Mouse (Mus musculus) right cerebral cortex, postnatal 14 days (tissue): ENCODE results near the gene Zbtb32.

Experiments used
- DNase-seq: peaks from one replicate; pipeline ENCODE4 v3.0.0; 2022

Zbtb32 gene

DNA sequence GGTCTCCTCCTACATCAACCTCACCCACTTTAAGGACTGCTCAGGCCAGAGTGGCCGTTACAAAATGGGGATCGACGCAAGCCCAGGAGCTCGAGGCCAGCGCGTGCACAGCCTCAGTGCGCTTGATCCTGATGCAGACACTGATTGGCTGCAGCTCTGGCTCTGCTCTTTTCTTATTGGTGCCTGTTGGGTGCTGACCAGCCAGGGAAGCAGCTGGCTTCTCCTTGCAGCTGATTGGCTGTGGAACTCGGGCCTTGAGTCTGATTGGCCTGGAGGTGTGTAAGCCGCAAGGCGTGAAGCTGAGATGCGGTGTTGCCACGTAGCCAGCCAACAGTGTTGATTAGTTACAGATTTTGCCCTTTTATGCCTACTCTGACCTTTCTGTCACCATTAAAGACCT is at the start of gene Zbtb32:
TSS of gene Zbtb32 (minus strand) at position 124 of the 400 bp plus-strand sequence.
- no peak for DNase-seq

DNA sequence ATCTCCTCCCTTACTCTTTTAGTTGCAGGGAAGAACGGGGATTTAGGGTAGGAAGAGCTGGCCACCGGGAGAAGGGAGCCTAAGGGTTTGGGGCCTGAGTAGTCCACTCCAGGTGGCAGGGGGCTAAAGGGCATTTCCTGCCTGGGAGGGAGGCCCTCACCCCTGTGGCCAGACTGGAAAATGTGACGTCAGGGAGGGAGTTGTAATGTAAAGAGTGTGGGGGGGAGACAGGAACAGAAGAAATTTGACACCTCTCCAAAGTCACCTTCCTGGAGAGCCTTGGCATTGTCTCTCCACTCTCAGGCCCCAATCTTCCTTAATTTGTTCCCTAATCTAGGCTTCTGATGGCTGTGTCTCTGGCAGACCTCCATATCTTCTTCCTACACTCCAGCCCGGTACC is 40.4 kb upstream of the Zbtb32 start:
- no peak for DNase-seq

DNA sequence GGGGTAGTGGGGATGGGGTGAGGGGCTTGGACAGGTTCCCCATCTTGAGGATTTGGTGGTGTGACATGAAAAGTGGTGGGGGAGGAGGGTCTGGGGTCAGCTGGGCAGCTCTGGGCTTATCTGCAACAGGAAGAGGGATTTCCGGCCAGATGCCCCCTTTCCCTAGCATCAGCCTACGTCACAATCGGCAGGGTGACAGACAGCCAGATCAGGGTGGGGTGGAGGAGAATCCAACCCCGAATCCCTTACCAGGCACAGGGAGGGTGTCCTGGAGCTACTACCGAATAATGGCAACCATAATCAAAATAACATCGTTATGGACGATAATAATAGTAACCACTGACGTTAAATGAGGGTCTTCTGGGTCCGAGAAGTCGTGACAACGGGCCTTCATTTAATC is 37.7 kb upstream of the Zbtb32 start:
- DNase-seq = no peak

DNA sequence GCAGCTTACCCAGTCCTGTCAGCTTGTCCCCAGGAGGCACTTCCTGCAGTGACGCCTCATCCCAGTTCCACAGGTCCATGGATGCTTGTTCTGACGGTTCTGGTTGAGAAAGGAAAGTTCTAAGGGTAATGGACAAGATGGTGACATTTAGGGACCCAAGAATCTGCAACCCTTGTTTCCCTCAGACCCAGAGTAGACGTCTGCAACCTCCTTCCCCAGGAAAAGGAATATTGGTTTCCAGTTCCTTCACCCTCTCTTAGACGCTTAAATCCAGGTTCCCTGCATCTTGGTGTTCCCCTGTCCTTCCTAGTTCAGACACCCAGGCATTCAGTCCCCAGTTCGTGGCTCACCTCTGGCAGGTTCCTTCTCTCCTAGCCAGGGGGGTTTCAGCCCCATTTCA is 37.0 kb upstream of the Zbtb32 start, which contains the start of gene Etv2:
TSS of gene Etv2 (minus strand) at position 101 of the 400 bp plus-strand sequence.
- DNase-seq = no peak

DNA sequence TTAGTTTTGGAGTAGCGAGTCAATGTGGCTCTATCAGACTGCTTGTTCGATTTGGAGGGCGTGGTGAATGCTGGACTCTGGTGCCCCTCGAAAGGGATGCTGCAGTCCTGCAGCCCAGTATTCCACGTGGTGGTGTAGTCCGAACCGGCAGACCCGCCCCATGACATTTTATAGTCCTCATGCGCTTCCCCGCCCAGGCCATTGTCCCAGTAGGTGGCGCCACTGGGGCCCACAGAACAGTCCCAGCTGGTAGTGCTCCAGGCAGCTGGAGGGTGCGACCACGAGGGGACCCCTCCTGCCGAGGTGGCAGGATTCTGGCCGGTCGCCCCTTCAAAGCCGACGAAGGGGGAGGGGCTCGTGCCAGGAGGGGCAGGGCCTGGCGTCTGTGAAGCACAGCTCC is 35.9 kb upstream of the Zbtb32 start:
- peak; percentile 36 for DNase-seq

DNA sequence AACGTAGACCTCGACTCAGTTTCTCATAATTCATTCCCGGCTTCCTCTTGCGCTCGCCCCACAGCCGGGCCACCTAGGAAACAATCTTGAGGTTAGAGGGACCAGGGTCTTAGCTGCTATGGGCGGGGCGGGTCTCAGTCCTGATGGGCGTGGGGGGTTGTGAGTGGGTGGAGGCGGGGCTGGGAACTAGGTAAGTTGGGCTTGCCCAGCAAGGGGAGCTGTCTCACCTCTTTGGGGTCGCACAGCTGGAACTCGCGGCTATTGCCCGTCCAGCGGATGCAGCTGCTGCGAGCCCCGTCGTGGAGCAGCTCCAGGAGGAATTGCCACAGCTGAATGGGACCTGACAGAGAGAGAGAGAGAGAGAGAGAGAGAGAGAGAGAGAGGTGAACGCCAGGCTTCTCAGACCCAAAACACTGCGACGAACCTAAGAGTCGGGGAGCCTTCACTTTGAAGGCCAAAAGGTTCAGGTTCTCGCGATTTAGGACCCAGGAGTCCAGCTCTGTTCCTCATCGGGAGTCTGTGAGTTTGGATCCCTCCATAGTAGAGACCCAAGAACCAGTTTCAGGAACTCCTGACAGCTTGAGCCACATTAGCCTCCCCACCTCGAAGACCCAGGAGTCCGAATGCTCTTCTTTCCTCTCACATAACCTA is 35.2 kb upstream of the Zbtb32 start:
- DNase-seq = no peak

DNA sequence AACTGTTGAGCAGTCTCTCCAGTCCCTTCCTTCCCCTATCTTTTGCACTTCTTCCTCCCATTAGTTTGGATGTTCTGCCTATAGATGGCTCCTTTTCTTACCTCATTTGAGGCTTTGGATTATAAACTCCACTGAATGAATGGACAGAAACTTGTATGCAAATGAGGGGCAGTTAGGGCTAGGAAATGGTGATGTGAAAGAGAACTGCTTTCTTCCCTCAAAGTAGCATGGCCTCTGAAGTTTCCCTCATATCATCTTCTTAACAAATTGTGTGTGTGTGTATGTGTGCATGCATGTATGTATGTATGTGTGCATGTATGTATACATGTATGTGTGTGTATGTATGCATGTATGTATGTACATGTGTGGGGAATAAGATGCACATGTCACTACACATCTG is 30.3 kb upstream of the Zbtb32 start:
- DNase-seq = no peak

DNA sequence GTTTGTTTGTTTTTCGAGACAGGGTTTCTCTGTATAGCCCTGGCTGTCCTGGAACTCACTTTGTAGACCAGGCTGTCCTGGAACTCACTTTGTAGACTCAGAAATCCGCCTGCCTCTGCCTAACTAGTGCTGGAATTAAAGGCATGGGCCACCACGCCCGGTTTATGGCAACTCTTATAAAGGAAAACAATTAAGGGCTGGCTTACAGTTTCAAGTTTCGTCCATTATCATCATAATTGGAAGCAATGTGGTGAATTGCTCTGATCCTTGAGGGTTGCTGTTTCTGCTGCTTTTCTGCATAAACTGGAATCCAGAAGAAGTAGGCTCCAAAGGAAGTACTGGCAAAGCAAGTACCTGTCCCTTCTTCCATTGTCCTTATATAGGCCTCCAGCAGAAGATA is 27.9 kb upstream of the Zbtb32 start:
- DNase-seq = no peak

DNA sequence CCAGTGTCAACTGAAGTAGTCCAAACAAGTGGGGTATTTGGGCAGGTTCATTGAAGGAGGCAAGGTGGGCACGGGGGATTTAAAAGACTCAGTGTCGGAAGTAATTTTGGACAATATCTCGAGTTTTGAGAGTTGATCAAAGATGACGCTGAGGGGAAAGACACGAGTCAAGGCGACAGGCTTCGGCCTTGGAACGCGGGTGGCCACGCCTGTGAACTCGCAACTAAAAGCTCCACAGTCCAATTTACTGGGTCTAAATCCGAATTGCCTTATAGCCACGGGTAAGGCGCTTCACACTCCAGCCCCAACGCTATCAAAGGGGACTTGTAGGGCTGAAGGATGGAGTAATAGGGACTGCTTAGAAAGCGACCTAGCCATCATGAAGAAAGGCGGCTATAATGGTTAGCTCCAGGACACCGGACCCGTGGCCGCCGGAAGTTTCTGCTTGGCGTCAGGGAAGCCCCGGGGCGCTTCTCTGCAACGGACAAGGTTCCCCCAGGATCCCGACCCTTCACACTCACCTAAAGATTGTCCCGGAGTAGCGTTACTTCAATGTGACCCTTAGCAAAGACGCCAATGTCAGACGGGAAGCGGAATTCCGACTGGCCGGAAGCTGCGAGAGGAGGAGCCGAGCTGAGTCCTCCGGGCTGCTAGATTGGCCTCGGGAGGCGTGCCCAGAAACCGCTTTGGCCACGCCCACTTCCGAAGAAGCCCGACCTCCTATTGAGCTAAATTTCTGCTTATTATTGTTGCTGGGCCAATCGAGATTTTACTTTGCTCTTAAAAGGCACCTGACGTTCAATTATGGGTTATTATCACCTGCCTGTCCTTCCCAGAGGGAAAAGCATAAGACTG is 27.0 kb upstream of the Zbtb32 start, which contains the start of gene Cox6b1:
TSS of gene Cox6b1 (minus strand) at position 622 of the 855 bp plus-strand sequence.
- DNase-seq = peak; percentile 85

DNA sequence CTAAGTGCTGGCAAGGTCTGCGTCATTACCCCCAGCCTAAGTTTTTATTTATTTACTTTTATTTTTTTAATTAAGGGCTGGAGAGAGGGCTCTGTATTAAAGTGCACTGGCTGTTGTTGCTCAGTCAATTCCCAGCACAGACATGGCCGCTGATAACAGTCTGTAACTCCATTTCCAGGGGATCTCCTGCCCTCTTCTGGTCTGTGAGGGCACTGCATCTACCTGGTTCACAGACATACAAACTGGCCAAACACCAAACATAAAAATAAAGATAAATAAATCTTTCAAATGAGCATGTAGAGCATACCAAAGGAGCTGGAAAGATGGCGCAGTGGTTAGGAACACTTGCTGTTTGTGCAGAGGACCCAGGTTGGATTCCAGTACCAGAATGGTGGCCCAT is 20.5 kb upstream of the Zbtb32 start:
- peak; percentile 28 for DNase-seq

DNA sequence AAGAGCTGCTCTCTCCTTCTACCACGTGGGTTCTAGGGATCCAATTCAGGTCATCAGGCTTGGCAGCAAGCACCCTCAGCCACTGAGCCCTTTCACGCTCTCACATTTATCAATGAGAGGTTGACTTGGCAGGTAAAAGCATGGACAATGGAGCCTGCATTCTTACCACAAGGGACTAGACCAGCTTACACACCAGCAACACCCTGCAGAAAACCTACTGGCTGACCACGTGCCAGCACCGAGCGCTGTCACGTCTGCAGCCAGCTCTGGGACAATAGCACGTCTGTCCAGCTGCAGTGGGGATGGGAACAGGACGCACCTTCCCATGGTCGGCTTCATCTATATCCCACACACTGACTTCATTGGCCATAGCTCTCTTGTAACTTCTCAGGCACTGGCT is 19.9 kb upstream of the Zbtb32 start:
- DNase-seq = no peak

DNA sequence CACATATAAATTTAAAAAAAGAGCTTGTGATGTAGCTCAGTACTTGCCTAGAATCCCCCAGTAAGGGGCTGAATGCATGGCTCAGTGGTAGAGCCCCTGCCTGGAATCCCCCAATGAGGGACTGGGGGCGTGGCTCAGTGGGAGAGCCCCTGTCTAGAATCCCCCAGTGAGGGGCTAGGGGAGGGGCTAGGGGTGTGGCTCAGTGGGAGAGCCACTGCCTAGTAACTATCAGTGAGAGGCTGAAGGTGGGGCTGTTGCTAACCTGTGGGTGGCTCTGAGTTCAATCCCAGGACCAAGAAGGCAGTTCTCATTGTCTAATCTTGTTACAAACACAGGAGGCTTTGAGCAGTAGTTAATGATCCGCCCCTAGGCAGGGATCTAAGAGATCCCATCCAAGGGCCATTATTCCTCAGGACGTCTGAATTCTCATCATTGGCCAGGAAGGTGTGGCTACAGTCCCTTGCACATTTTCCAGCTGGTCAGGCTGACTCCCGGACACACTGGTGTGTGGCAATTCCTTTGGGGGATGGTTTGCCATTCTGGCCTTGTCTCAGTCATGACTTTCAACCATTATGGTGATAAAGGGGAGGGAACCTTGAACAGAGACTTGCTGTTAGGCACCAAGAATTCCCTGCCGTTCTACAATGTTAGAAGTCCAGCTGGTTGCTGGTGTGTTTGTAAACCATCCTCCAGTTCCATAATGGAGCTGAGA is 16.5 kb upstream of the Zbtb32 start:
- no peak for DNase-seq

DNA sequence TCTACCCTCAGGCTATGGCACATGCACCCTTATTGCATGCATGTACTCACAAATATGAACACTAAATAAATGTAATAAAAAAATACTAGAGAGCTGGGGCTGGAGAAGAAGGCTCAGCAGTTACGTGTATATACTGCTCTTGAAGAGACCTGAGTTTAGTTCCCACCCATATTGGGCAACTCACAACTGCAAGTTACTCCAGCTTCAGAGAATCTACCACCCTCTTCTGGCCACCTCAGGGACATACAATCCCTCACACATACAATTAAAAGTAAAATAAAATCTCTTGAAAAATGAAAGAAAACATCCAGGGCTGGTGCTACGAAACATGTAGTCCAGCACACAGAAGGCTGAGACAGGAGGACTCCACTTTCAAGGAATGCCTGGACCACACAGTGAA is 15.7 kb upstream of the Zbtb32 start:
- DNase-seq = no peak

DNA sequence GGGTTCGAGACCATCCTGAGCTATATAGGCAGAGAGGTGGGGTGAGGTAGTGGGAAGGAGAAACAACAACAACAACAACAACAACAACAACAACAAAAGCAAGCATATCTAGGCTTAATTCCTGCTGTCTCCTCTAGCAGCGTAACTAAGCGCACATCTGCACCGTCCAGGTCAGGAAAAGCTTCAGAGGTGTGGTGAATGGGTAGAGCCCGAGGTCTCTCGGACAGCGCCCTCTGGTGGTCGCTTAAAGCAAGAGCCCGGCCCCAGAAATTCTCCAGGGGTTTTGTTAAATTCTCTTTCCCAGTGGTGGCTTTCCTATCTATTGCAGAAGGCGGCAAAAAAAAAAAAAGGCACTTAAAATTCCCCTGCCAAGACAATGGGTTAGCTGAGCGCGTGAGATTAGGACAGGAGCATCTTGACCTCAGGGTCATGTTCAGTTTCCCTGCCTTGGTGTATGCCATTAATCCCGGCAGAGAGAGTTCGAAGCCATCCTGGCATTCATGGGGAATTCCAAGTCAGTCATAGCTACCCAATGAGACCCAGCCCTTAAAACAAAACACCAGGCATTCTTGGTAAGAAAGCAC is 14.9 kb upstream of the Zbtb32 start:
- DNase-seq = peak; percentile 53

DNA sequence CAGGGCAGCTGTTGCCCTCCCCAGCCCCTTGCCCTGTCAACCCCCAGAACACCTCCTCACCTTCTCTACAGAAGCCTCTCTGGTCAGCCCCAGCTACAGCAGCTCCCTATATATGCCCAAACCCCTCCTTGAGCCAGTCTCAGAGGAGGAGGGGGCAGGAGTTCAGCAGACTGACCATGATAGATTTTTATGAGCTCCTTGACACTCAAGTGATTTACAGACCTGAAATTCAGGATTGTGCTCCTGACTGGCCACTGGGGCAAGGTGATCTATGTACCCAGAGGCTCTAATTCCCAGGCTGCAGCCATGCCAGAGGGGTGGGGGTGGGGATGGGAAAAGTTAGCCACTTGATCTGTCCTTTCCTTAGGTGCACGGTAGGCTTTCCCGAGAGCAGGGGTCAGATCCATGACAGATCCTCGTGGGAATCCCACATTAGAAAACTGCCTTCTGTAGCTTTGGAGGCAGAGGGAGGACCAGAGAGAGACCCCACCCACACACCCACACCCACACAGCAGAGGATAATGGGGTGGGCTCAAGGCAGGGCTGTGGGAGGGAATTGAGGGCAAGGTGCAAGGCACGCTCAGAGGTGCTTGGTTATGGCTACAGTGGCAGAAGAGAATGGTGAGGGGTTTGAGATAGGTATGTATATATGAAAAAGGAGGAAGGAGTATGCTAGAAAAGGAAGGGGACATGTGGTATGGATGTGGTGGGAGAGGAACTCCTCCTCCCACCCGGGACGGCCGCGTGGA is 14.1 kb upstream of the Zbtb32 start, which contains the start of gene Upk1a:
TSS of gene Upk1a (minus strand) at position 194 of the 749 bp plus-strand sequence.
- DNase-seq = no peak

DNA sequence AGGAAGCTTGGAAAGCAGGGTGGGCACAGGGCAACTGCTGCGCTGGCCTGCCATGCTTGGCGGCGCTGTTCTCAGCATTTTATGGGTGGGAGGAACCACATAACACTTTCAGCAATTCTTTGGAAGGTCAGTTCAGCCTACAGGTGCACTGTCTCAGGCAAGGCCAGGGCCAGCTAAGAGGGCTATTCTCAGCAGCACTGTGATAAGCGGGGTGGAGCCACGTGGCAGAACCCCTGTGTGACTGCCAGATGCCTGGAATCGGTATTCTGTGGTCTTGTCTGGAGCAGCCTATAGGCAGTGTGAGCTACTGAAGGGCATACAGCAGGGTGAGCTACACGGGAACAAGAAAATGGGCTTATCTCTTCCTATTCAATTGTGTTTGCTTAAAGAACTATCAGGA is 11.3 kb upstream of the Zbtb32 start:
- no peak for DNase-seq

DNA sequence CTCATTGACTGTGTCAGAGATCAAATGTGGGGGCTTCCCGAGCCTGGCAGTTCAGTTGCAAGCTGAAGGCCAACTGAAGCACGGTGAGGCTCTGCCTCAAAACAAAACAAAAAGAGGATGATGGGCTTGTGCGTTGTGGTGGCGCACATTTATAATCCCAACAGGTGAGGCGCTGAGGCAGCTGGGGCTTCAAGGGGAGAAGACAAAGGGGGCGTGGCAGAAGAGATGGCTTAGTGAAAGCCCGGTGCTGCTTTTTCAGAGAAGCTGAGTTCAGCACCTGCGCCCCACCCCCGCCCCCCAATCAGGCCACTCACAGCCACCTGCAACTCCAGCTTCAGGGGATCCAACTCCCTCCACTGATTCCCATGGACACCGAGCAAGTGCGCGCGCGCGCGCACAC is 9.8 kb upstream of the Zbtb32 start:
- DNase-seq = no peak

DNA sequence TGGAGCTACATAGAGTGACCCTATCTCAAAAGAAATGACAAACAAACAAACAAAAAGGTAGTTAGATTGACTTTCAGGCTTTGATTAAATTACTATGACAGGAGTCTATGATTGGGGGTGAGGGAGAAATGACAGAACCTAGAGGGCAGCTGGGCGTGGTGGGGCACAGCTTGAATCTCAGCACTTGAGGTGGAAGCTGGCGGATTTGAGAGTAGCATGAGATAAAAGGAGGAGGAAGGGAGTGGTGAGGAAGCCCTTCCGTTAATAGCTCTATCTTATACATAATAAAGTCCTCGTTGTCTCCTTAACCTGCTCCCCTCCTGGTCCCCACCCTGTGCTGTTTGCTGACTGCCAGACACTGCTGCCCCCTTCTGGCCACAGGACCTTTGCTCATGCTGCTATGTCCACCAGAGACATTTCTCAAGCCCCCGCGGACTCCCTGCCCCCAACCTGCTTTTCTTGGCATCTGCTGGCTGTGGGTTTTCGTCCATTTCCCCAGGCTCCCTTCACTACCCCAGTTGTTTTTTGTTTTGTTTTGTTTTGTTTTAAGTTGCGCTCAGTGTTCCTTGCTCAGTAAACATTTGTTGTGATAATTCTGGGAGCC is 9.1 kb upstream of the Zbtb32 start:
- DNase-seq = no peak

DNA sequence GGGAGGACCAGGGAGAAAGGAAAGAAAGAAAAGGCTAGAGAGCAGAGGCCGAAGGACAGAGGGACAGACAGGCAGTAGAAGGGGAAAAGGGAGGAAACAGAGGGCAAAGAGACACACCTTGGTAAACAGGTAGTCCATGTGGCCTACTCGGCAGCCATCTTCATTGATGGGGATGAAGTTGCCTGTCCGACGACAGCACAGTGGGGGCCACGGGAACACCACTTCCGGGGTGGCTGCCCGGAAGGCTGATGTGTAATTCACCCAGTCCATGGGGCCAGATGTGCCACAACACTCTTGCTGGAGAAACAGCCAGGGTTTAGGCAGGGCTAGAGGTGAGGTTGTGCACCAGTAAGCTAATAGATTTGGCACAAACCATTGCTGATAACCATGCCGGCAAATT is 6.2 kb upstream of the Zbtb32 start:
- no peak for DNase-seq

DNA sequence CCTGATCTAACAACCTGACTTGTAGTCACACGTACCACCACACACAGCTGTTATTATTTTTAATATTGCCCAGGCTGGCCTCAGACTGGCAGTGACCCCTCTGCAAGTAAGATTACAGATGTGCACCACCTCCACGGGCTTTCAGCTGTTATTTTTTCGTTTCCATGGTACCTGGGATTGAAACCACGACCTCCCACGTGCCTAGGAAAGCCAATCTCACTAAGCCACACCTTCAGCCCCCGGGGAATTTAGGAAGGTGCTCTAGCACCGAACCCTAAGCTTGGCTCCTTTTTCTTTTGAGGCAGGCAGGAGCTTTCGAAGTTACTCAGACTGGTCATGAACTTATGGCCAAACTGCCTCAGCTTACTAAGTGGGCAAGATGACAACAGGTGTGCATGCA is 5.7 kb upstream of the Zbtb32 start:
- DNase-seq = no peak

DNA sequence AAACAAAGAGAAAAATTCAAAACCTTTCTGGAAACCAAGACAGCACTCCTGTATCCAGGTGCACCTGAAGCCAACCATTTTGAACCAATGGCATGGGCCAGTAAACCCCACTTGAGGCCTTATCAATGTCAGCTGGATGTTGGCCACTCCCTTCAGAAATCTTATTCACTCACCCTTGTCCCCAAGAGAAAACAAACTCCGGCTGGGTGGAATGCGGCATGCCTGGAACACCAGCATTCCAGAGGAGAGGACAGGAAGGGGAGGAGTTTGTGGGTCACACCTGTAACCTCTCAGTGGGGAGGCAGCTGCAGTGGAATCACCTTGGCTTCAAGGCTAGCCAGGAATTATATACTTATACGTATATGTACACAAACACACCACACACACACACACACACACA is 3.9 kb upstream of the Zbtb32 start:
- no peak for DNase-seq

DNA sequence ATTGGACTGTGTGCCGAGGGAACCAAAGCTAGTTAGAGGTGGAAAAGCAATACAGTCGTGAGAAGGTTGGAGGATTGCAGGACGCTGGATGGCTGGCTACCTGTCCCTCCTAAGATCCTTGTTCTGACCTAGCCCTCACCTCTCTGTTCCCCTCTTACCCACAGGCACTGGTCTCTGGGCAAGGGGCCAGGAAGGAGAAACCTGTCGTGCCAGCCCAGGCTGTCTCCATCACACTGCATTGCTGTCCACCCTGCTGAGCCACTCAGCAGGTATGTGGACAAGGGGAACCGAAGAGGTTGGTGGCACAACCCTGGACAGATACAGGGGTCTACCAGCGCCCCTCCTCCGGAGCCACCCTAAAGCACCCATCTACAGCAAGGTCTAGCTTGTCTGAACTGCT is 1.9 kb upstream of the Zbtb32 start:
- DNase-seq = no peak
